Mouse (Mus musculus): ENCODE measurements around the gene Dis3l2. TPM values are rescaled to one million over a fixed set of nuclear protein-coding genes. Genes with fewer than 3 reads are reported as not detected.

The Dis3l2 gene
- total RNA-seq, 2 experiments from 2014 or later = 25.1 to 25.6 TPM

DNA sequence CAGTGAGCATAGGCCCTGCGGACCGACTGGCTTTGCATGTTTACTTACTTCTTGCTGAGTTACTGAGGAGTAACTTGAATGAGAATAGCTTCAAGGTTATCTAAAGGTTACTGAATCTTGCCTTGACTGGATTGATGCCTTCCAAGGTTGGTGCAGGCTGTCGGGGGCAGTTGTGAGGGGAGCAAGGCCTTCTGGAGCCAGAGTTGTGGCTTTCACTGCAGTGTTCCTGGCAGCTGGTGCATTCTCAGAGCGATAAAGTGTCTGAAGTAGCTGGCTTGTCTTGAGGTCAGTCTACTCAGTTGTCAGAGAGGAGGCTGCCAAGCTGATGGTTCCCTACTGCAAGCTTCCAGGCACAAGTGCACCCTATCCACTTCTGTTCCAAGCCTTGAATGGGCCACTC lies 15.8 kb downstream of the Dis3l2 start:
- DNase-seq (ENCODE audit: low spot score in 2 of 2) = no peak

DNA sequence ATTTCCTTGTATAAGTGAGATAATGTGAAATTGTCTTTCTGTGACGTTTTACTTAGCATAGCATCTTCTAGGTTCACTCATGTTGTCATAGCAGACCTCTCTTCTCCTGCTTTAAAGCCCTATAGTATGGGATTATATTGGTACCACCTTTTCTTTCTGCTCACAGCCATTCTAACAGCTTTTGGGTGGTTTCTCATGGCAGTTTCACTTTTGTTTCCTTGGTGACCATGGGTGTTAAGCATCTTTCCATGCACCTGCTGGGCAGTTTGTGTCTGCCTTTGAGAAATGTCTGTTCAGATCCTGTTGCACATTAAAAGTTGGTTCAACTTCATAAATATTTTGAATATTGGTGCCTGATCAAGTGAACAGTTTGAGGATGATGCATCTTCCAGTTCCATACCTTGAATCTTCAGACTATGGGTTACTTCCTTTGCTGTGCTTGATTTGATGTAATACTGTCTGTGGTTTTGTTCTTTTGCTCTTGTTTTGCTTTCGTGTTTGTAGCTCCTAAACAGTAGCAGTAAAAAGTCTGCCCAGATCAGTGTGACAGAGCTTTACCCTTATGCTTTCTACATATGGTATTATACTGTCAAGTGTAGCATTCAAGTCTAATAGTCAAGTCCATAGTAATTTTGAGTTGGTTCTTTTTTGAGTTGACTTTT lies 29.7 kb downstream of the Dis3l2 start:
- no peak for DNase-seq (ENCODE audit: low spot score in 2 of 2)

DNA sequence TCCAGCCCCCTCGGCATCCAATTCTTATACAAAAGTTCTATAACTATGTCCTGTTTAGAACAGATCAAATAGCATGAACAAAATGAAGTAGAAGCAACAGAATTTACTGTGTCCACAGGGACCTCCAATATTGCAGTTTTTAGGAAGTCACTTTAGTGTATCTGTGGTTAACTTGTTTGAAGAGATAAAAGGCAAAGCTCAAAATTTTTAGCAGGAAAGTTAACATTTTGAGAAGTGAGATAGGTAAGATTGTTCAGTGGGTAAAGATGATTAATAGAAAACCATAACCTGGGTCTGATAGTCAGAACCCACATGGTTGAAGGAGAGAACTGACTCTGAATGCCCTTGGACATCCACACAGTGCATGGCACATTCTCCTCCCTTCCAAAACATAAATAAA lies 32.8 kb downstream of the Dis3l2 start:
- no peak for DNase-seq (ENCODE audit: low spot score in 2 of 2)

DNA sequence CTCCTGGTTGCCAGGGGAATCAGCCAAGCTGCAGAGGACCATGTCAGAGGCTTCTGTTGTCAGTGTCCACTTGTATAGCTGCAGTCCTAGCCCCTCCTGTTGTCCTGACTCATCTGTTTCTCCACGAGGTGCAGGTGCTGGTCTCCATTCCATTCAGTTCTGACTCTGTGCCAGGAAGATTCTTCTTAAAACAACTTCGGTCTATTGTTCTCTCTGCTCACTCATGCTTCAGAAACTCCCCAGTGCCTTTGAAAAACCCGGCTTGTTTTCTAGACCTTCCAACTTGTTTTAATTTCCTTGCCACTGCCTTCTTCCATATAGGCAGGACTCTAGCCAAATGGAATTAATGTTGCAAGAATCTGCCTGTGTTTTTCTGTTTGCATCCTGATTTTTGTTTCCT lies 39.3 kb downstream of the Dis3l2 start:
- no peak for DNase-seq (ENCODE audit: low spot score in 2 of 2)

DNA sequence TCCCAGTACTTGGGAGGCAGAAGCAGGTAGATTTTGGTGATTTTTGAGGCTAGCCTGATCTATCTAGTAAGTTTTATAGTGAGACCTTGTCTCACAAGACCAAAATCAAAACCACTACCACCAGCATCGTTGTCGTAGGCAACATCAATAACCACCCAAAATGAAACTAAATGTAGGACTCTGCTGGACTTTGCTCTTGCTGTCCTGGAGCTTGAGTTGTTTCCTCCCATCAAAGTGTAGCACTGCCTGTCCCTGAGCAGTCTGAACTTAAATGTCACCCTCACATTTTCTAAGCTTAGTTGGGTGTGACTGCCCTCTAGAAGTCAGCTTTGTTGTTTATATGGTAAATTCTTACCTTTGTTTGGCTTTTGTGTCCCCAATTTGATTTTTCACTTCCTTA lies 43.4 kb downstream of the Dis3l2 start:
- no peak for DNase-seq (ENCODE audit: low spot score in 2 of 2)

DNA sequence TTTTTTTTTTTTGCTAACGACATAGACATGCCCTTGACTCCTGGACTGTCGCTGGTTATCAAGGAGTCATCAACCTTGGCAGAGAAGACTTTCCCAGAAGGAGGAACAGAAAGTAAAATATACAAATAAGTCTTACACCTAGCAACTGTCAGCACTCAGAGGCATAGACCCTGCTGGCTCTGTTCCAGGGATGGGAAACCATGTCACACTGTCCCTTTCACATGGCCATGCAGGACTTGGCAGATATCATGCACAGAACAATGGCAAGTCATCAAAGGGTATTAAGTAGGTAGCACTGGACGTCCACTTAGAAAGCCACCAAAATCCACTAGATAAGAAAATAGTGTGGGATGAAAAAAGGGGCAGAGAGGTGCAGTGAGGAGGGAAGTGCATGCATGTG lies 46.5 kb downstream of the Dis3l2 start:
- DNase-seq (ENCODE audit: low spot score in 2 of 2) = no peak

DNA sequence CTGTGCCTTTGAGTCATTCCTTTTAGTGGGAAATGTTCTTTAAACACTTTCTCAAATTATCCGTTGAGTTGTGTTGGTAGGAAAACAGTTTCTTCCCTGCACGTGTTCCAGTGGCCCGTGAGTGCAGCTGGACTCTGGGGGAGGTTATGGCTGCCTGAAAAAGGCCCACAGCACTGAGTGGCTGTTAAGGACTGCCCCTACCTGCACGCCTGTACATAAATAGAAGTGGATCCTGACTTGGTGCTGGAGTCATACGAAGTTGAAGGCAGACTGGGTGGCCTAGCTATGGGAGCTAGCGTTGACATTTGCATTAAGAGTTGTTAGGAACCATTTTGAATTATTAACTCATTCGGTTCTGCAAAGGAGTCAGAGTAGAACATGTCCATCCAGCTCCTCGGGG lies 49.8 kb downstream of the Dis3l2 start:
- no peak for DNase-seq (ENCODE audit: low spot score in 2 of 2)

DNA sequence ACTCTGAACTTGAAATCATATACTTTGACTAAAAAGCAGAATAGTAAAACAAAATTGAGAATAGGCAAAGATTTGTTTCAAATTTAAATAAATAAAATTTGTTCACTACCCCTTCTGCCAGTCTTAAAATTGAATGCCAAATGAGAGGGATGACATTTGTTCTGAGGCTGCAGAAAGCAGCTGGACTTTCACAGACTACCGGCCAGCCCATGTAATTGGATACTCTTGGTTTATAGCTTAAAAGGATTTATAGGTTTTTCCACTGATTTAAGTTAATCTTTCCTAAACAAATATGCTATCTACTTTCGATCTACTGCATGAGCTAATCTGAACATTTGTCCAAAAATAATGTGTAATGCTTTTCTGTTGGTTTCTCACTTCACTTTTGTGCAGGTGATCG lies 50.7 kb downstream of the Dis3l2 start:
- DNase-seq (ENCODE audit: low spot score in 2 of 2) = no peak

DNA sequence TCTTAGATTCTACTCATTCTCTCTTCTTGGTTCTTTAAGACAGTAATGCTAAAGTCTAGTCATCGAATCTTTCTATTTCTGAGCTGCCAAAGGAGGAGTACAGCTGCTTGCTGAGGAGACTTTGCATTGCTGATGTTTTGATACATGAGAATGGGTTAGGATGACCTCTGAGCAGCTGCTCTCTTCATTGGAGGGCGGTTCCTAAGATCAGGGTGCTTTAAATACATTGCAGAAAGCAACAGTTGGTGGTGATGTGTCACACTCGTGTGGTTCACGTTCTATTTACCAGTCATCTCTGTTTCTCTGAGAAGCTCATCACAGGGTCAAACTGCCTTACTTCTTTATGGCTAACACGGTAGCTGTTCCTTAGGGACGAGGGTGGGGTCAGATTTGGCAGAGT lies 54.5 kb downstream of the Dis3l2 start:
- DNase-seq (ENCODE audit: low spot score in 2 of 2) = no peak

DNA sequence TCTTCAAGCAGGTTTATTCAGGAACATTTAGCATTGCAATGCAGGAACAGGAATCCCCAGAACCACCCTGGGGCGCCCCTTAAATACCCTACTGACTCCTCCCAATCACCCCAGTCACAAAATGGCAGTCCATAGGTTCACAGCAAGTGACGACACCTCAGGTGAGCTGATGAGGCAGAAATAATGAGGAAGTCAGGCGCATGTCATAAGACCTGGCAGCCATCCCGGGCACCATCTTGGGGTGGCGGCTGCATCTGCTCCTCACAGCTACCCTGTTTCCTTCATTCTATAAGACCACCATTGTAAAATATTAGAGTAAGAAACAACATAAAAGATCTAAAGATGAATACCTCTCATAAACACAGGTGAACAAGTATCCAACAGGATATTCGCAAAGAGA lies 58.6 kb downstream of the Dis3l2 start:
- DNase-seq (ENCODE audit: low spot score in 2 of 2) = no peak

DNA sequence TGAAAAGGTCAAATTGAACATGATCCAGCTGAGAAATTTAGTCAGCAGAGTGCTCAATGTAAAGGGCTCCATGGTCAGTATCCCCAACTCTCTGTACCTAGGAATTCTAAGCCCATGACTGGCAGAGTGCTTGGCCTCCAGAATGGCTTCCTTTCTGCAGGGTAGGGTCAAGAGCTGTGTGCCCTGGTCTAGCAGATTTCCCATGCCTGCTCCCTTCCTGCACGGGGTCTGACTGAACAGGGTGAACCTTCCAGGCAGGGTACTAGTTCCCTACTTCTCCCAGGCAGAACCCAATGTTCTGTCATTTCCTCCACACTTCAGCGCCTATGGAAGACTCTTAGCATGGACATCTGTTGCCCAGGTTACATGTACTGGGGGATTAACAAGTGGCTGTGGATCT lies 97.6 kb downstream of the Dis3l2 start:
- no peak for DNase-seq (ENCODE audit: low spot score in 2 of 2)

DNA sequence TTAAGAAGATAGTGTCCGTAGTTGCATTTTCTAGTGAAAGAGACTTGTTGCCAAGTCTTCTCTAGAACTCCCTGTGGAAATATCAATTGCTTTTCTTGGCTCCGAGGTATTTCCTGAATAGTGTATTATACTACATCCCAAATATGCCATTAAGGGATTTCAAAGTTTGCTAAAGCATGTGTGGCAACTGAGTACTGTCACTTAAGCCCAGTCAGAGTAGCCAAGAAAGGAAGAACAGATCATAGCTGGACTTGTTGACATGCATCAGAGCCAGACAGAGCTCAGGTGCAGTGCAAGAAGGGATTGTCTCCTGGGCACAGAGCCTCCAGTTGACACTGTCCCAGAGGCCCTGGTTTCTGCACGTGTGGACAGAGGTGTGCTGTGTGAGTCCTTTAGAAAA lies 108.1 kb downstream of the Dis3l2 start:
- no peak for DNase-seq (ENCODE audit: low spot score in 2 of 2)

DNA sequence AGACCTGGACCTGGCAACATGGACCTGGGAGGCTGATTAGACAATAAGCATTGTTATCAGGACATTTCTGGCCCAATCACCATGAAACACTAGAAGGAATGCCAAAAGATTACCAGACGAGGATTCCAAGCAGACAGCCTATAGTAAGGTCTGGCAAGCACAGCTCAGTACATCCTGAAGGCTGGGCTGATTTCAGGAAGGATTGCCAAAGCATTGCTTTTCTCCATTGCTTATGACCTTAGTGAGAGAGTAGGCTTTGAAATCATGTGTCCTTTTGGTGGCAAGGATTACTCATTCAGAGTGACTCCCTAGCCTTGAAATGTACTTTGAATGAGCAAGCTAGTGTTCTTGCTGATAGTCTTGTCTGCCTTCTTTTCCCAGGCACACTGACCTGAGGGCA lies 118.7 kb downstream of the Dis3l2 start:
- no peak for DNase-seq (ENCODE audit: low spot score in 2 of 2)

DNA sequence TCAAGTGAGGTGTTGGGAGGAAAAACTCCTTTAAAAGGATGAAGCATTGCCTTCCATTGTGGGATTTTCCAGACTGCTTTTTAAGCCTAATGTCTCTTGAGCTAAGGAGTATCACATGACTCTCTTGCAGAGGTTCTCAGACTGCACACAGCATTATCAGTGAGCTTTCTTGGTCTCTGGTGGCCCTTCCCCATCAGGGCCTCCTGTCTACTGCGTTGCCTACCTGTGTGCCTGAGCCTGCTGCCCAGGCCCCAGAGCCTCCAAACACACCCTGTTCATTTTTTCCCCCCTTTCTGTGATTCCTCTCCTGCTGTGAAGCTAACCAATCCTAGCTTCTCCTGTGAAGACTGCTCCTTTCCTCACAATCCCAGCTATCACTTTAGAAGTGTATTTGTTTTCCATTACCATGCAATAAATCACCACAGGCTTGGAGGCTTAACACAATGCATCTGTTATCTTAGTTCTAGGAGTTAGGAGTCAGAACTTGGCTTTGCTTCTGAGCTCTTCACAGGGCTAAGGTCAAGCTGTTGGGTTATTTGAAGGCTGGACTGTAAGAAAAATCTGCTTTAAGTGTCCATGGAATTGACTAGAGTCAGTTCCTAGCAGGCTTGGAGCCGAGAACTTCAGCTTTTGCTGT lies 130.9 kb downstream of the Dis3l2 start:
- DNase-seq (ENCODE audit: low spot score in 2 of 2) = no peak

DNA sequence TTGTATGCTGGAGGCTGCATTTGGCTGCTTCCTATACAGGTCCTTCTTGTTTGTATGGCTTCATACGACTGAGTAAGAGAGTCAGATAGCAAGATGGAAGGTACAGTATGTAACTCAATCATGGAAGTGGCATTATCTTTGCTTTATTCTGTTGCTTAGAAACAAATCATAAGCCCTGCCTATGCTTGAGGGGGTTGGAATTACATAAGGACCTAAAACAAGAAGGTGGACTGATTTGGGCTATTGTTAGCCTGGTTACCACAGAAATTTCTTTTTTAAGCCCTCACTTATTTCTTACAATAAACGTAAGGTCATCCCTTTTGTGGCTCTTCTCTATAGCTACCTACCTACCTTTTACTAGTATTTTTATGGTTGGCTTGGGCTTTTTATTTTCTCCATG lies 131.4 kb downstream of the Dis3l2 start:
- no peak for DNase-seq (ENCODE audit: low spot score in 2 of 2)

DNA sequence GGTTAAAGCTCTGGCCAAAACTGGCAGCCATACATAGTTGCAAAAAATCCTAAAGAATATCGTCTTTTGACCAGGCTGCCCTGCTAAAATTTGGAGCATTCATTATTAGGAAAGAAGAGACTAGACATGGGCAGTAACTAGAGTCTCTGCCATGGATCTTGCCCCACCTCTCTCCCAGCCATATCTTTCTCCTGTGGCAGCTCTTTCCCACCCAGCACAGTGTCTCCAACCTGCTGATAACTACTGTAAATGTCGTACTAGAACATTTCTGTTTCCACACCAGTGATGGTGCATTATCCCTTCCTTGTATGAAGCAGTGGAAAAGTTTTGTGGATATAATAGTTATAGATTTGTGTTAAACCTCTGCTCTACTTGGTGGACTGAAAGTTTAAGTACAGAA lies 147.1 kb downstream of the Dis3l2 start:
- DNase-seq (ENCODE audit: low spot score in 2 of 2) = no peak

DNA sequence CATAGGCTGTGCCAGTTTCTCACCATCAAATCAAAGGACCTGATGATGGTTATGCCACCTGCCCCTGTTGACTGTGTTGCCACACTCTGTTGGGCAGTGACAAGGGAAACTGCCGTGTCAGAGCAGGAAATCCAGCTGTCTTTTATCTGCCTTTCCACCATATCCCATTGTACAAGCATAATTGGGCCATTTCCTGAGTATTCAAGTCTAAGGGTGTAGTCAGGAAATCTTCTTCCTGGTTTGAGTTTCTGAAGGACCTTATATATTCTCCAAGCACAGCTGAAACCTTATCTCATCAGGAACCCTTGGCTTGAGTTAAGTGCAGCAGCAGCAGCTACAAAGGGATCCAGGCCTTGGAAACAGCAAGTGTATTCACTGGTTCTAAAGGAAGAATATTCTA lies 155.3 kb downstream of the Dis3l2 start:
- DNase-seq (ENCODE audit: low spot score in 2 of 2) = no peak

DNA sequence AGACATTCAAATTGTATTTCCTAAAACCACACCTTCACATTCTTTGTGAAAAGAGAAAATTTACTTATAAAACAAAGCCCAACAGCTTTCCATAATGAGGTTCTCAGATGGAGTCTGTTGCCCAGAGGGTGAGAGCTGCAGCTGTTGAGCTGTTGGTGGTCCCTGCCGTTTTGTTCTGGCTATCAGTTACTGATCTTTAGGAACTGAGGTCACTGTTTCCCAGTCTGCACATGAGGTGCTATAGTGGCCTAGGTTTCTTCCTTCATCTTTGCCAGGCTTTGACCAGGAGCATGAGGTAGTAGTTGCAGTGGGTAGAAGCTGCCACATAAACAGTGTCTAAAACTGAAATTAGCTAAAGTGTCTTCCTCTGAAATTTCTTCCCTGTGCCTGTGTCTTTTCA lies 155.8 kb downstream of the Dis3l2 start:
- DNase-seq (ENCODE audit: low spot score in 2 of 2) = no peak

DNA sequence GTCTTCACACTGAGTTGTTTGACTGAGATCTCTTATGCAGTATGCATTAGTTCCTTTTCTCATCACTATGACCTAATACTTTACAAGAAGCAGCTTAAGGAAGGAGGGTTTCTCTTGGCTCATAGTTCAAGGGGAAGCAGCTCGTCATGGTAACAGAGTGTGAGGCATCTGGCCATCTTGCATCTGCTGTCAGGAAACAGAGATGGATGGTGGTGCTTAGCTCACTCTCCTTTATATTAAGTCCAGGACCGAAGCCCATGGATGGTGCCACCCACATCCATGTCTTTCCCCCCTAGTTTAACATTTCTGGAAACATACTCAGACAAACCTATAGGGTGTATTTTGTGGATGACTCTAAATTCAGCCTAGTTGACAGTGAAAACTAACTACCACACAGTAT lies 170.1 kb downstream of the Dis3l2 start:
- DNase-seq (ENCODE audit: low spot score in 2 of 2) = no peak

DNA sequence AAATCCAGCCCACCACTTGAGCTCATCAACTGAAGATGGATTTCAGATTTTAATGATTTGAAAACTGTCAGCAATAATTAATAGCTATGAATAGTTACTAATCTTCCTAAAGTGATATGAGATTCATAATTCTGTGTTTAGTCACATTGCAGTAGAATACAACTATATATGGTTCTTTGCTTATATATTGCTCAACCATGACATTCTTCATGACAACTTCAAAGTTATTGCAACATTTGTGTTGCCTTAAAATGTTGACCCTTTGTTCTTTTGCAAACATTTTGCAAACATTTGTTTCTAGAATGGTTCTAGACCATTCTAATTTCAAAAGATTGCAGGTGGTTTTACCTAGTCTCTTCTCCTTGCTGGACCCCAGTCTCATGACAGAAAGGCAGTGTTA lies 175.1 kb downstream of the Dis3l2 start:
- no peak for DNase-seq (ENCODE audit: low spot score in 2 of 2)

DNA sequence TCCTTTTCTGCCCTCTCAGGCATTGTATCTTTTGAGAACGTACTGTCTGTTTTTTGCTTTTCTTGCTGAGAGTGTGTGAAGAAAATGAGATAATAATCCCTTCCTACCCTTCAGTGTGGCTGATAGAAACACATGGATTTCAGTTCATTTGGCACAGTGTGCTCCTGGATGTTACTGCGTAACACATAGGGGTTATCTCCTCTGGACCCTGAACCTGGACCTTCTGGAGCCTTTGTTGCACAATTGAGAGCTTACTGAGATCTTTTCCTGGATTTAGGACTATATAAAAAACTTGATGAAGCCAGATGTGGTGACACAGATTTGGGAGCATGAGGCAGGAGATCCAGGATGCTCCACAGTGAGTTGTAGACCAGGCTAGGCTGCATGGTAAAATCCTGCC lies 175.9 kb downstream of the Dis3l2 start:
- no peak for DNase-seq (ENCODE audit: low spot score in 2 of 2)

DNA sequence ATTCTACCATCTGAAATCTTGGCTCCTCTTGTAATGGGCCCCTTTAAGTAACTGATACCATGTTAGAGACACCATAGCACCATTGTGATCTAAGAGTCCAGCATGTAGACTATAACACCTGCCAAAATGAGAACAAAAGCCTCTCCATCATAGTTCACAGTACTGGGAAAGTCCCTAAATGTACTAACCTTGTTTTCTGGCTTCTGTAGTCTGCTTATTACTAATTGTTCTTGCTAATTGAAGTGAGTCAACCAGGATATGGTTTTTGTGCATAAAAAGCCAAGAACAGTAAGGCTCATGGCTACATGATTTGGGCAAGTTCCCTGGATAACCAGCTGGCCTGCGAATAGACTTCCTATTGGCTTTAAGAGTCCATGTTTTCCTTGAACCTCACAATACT lies 183.5 kb downstream of the Dis3l2 start:
- no peak for DNase-seq (ENCODE audit: low spot score in 2 of 2)

DNA sequence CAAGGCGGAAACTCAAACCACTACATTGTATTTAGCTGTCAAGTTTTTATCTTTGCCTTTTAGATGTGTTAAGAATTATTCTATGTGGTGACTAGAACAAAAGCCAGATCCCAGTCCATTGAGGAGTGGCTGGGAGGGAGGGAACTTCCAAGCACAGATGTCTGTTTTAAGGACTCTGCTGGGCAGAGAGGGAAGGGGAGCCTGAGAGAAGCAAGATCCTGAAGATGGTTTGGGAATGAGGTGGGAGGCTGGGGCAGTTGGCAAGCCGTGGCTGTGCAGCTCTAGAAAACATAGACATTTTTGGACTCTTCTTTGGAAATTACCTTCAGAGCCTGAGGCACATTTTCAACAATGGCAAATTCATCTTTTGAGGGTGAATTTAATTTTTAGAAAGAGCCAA lies 208.9 kb downstream of the Dis3l2 start:
- peak in 1 of 2 experiments; percentile 22 for DNase-seq (ENCODE audit: low spot score in 2 of 2)

Data from left cerebral cortex, adult 18-20 months (tissue).